In genomic region chr11:120354304-120355276, GRCm38 (mm10) we compare ENCODE assay signal across 9 mouse cellular contexts. TPM values are rescaled to one million over a fixed set of nuclear protein-coding genes. Genes with fewer than 3 reads are reported as not detected.
A peak's percentile ranks its signal among the peaks of the same experiment; 100 is the strongest.
DNase-seq lines count a peak whose midpoint lies in the region; ATAC-seq and TF ChIP-seq lines count a peak whose summit lies in the region.
"Had no signal": no experiment of that assay in that cellular context is flagged by ENCODE, and none has a peak within 500 bp of the region (broad histone marks: within the 10 kb centered on the region; RNA-seq: fewer than 3 reads in every experiment).

No protein-coding gene starts in this region.

- peak overlapping the region; percentile 37; the same call in 1 of the 2 replicates for H3K27ac ChIP-seq in lung, embryonic 14.5 days (ENCODE audit: low read depth)
- H3K27ac ChIP-seq in embryonic facial prominence, embryonic 10.5 days (replicated peaks) = 0 out of 2 replicates have a peak overlapping the region, but pooled peaks have one; percentile 44
- H3K27ac ChIP-seq in macrophage = peak overlapping the region; percentile 92
- H3K27ac ChIP-seq in thymus, adult 2 months (ENCODE audit: control insufficient read depth, insufficient read depth, low read length) = no peak overlapping the region

- H3K9ac ChIP-seq in lung, embryonic 14.5 days = no peak overlapping the region; the same call in 1 of the 2 replicates

- DNase-seq in cerebellum, adult 11 months = peak; percentile 0
- no peak for DNase-seq in cerebellum, adult 18-20 months
- no peak for DNase-seq in lung, embryonic 14.5 days
- no peak for DNase-seq in lung, postnatal 14 days
- DNase-seq in embryonic facial prominence, embryonic 10.5 days (ENCODE audit: low spot score) = no peak
- no peak for DNase-seq in thymus, adult 2 months
- DNase-seq: thymus, postnatal 25 days had no signal

- H3K4me1 ChIP-seq in lung, embryonic 14.5 days (ENCODE audit: insufficient read depth) = peaks cover 37% of the 10 kb centered on the region
- peaks cover 69% of the 10 kb centered on the region for H3K4me1 ChIP-seq in embryonic facial prominence, embryonic 10.5 days
- H3K4me1 ChIP-seq in thymus, adult 2 months (replicated peaks; ENCODE audit: control insufficient read depth, insufficient read depth, low read length) = peaks cover 28% of the 10 kb centered on the region

- H3K79me2 ChIP-seq in macrophage (ENCODE audit: inconsistent target) = peaks cover 13% of the 10 kb centered on the region; the same call in 1 of the 2 replicates

- H3K36me3 ChIP-seq in lung, embryonic 14.5 days (ENCODE audit: insufficient read depth) = 0 out of 2 replicates have a peak, but pooled peaks cover 5% of the 10 kb centered on the region
- peaks cover 7% of the 10 kb centered on the region for H3K36me3 ChIP-seq in embryonic facial prominence, embryonic 10.5 days (replicated peaks)
- H3K36me3 ChIP-seq in macrophage (ENCODE audit: inconsistent target) = no peaks in the 10 kb centered on the region
- H3K36me3 ChIP-seq in thymus, adult 2 months (ENCODE audit: control insufficient read depth, insufficient read depth, low read length) = no peaks in the 10 kb centered on the region

- TF ChIP-seq POLR2A in thymus, adult 2 months (IDR thresholded peaks at IDR 0.05; ENCODE audit: control insufficient read depth, extremely low read depth, insufficient read depth, low read length, poor library complexity) = no peak

- no peaks in the 10 kb centered on the region; the same call in 1 of the 2 replicates for H3K27me3 ChIP-seq in lung, embryonic 14.5 days (ENCODE audit: insufficient read depth, low read length)
- H3K27me3 ChIP-seq in embryonic facial prominence, embryonic 10.5 days (replicated peaks; ENCODE audit: low read depth, poor library complexity, severe bottlenecking) = 0 out of 2 replicates have a peak, but pooled peaks cover 6% of the 10 kb centered on the region
- H3K27me3 ChIP-seq in thymus, adult 2 months (ENCODE audit: control insufficient read depth, insufficient read depth, low read length) = no peaks in the 10 kb centered on the region

- WGBS in lung, embryonic 14.5 days = 84% methylated on average over 17 of the region's 17 CpGs
- WGBS in embryonic facial prominence, embryonic 10.5 days = 89% methylated on average over 17 of the region's 17 CpGs
- 83% methylated on average over 17 of the region's 17 CpGs for WGBS in macrophage (ENCODE audit: missing documents)
- WGBS in thymus, adult 2 months = 91% methylated on average over 17 of the region's 17 CpGs

- no peaks in the 10 kb centered on the region for H3K9me3 ChIP-seq in lung, embryonic 14.5 days (ENCODE audit: low read depth, low read length)
- no peaks in the 10 kb centered on the region for H3K9me3 ChIP-seq in embryonic facial prominence, embryonic 10.5 days

- no peak overlapping the region for H3K4me3 ChIP-seq in lung, embryonic 14.5 days (ENCODE audit: low read depth, low read length)
- no peak overlapping the region for H3K4me3 ChIP-seq in embryonic facial prominence, embryonic 10.5 days
- no peak overlapping the region for H3K4me3 ChIP-seq in macrophage (ENCODE audit: inconsistent target)
- no peak overlapping the region for H3K4me3 ChIP-seq in thymus, adult 2 months (ENCODE audit: control insufficient read depth, insufficient read depth, low read length)

- no peak for TF ChIP-seq CTCF in lung, embryonic 14.5 days (IDR thresholded peaks at IDR 0.05; ENCODE audit: low read depth)
- no peak for TF ChIP-seq CTCF in thymus, adult 2 months (IDR thresholded peaks at IDR 0.05; ENCODE audit: borderline replicate concordance, control insufficient read depth, extremely low read depth, insufficient read depth, low read length, poor library complexity)

- no peak for ATAC-seq in lung, embryonic 14.5 days (ENCODE audit: insufficient read depth)
- no peak for ATAC-seq in megakaryocyte-erythroid progenitor cell, adult 5-6 weeks (replicated peaks; ENCODE audit: low FRiP score, low TSS enrichment, poor library complexity, severe bottlenecking)

- no peak overlapping the region; the same call in 1 of the 2 replicates for H3K4me2 ChIP-seq in lung, embryonic 14.5 days

RNA-seq across cellular contexts. Expression of gene Actg1, which starts 6.2 kb away (rescaled TPM):
- polyA plus RNA-seq in lung, embryonic 14.5 days (2014; fragmentation: Nextera tagmentation; extraction: Ambion mirVana) = 2,614 and 2,926 TPM in 2 replicates
- 3,067 and 3,150 TPM in 2 replicates for polyA plus RNA-seq in embryonic facial prominence, embryonic 10.5 days (2016; fragmentation: Nextera tagmentation; extraction: Ambion mirVana)
- total RNA-seq in macrophage (2018; cell fraction: chromatin; rRNA removed) = 1,000 to 10,000 TPM in 2 of 26 experiments, 100 to 1,000 TPM in 24; 287 to 1,531 (median 530) TPM
- 1,000 to 10,000 TPM; 1,610 to 3,491 (median 2,081) TPM for total RNA-seq in macrophage (2018; cell fraction: cytosol; rRNA removed)
- 1,000 to 10,000 TPM in 17 of 26 experiments, 100 to 1,000 TPM in 9; 698 to 2,123 (median 1,142) TPM for total RNA-seq in macrophage (2018; cell fraction: nucleus; rRNA removed)
- 1,569 to 2,966 TPM (median 1,773 TPM) in 3 replicates for polyA plus RNA-seq in macrophage (2018)
- 1,233 and 1,455 TPM in 2 replicates for polyA plus RNA-seq in thymus, adult 2 months (2012; rRNA removed)
- 774 and 823 TPM in 2 replicates for total RNA-seq in megakaryocyte-erythroid progenitor cell, adult 5-6 weeks (2014; fragmentation: Nextera tagmentation)
- total RNA-seq in megakaryocyte-erythroid progenitor cell, adult 5-6 weeks (2017) = 492 and 662 TPM in 2 replicates

RNA-seq across cellular contexts. Expression of gene Fscn2, which starts 6.7 kb away (rescaled TPM):
- 0.23 and 0.57 TPM in 2 replicates for polyA plus RNA-seq in lung, embryonic 14.5 days (2014; fragmentation: Nextera tagmentation; extraction: Ambion mirVana)
- polyA plus RNA-seq in embryonic facial prominence, embryonic 10.5 days (2016; fragmentation: Nextera tagmentation; extraction: Ambion mirVana) = 0.10 and 0.19 TPM in 2 replicates
- under 1 TPM in 1 of 26 experiments, not detected in 25; 0.49 TPM for total RNA-seq in macrophage (2018; cell fraction: chromatin; rRNA removed)
- total RNA-seq in macrophage (2018; cell fraction: cytosol; rRNA removed) = under 1 TPM in 1 of 26 experiments, not detected in 25; 0.16 TPM
- total RNA-seq in macrophage (2018; cell fraction: nucleus; rRNA removed) = not detected
- polyA plus RNA-seq in macrophage (2018) = not detected in 3 replicates
- 0.19 and 0.37 TPM in 2 replicates for polyA plus RNA-seq in thymus, adult 2 months (2012; rRNA removed)
- total RNA-seq in megakaryocyte-erythroid progenitor cell, adult 5-6 weeks (2014; fragmentation: Nextera tagmentation) = not detected in 2 replicates
- total RNA-seq in megakaryocyte-erythroid progenitor cell, adult 5-6 weeks (2017) = not detected in 2 replicates

RNA-seq across cellular contexts. Expression of gene Faap100, which starts 24.0 kb away (rescaled TPM):
- polyA plus RNA-seq in lung, embryonic 14.5 days (2014; fragmentation: Nextera tagmentation; extraction: Ambion mirVana) = 35.6 and 44.5 TPM in 2 replicates
- polyA plus RNA-seq in embryonic facial prominence, embryonic 10.5 days (2016; fragmentation: Nextera tagmentation; extraction: Ambion mirVana) = 38.3 and 39.0 TPM in 2 replicates
- 10 to 100 TPM in 23 of 26 experiments, 1 to 10 TPM in 3; 6.6 to 35.2 (median 16.2) TPM for total RNA-seq in macrophage (2018; cell fraction: chromatin; rRNA removed)
- total RNA-seq in macrophage (2018; cell fraction: cytosol; rRNA removed) = 10 to 100 TPM in 3 of 26 experiments, 1 to 10 TPM in 23; 3.4 to 11.0 (median 5.7) TPM
- 10 to 100 TPM in 15 of 26 experiments, 1 to 10 TPM in 11; 5.9 to 26.0 (median 11.5) TPM for total RNA-seq in macrophage (2018; cell fraction: nucleus; rRNA removed)
- 3.8 to 8.1 TPM (median 6.3 TPM) in 3 replicates for polyA plus RNA-seq in macrophage (2018)
- polyA plus RNA-seq in thymus, adult 2 months (2012; rRNA removed) = 59.7 and 64.4 TPM in 2 replicates
- total RNA-seq in megakaryocyte-erythroid progenitor cell, adult 5-6 weeks (2014; fragmentation: Nextera tagmentation) = 31.0 and 34.7 TPM in 2 replicates
- total RNA-seq in megakaryocyte-erythroid progenitor cell, adult 5-6 weeks (2017) = 11.3 and 11.6 TPM in 2 replicates
